Mouse (Mus musculus): ENCODE results near the gene Abo.

The Abo gene

DNA sequence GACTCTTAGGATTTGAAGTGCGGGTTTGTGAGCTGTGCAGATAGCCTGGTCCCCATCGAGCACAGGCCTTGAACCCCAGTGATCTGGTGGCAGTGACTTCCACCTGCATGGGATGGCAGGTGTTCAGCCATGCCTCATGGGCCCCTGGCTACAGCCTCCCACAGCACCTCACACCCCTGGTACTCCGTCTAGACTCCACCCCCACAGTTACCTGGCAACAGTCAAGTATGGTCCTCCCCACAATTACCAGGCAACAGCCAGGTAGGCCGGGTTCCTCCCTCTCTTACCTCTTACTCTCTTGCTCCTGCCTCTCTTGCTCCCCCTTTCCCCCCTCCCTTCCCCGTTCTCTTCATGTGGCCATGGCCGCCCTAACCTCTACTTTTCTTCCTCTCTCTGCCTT, 5.9 kb upstream of the Abo start:
- no peak for DNase-seq (ENCODE audit: low spot score in 2 of 2)

DNA sequence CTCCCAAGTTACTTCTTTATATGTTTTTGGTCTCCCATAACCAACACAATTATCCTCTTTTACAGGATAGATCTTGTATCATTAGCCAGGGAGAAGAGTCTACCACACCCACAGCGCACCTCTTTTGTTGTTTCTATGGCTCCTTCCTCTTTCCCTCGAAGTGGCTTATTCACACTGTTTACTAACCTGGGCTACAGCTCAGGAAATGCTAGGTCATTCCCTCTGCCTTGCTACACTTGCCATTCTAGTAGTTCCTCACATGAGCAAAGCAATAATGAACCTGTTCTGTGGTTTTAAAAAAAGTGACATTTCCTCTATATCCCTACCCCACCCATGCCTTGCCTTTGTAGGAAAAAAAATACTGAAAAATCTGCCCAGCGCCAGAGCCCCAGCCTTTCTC, 1.9 kb downstream of the Abo start:
- no peak for DNase-seq (ENCODE audit: low spot score in 2 of 2)

DNA sequence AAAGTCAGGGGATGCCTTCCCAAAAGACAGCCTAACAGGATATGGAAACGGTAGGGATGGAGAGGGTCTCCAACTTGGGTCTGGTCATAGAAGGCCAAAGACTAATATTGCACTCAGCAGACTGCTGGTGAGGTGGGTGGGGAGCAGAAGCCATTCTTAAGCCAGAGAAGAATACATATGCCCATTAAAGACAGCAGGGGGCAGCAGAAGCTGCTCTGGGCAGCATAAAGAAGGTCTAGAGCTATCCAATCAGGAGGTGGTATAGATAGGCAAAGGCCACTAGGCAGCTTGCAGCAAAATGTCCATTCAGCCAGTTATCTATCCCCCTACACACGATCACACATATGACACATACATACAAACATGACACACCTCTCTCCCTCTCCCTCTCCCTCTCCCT, 17.1 kb downstream of the Abo start:
- peak; percentile 4 to 17 for DNase-seq (ENCODE audit: low spot score in 2 of 2)

DNA sequence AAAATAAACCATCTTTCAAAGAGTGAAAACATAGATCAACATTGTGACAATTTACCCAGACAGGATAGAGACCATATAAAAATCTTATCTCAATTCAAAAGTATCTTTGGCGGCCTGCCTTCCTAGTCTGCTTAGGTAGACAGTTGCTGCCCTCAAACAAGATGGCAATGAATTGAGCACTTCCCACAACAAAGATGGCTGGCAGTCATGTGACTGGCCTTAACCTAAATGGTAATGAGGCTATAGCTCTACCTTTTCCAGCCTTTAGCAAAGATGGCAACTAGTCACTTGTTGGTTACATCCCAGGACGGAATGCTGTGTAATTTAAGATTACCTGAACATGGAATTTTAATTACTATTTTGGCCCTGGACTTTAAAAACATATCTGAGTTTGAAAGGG, 32.3 kb downstream of the Abo start:
- no peak for DNase-seq (ENCODE audit: low spot score in 2 of 2)

DNA sequence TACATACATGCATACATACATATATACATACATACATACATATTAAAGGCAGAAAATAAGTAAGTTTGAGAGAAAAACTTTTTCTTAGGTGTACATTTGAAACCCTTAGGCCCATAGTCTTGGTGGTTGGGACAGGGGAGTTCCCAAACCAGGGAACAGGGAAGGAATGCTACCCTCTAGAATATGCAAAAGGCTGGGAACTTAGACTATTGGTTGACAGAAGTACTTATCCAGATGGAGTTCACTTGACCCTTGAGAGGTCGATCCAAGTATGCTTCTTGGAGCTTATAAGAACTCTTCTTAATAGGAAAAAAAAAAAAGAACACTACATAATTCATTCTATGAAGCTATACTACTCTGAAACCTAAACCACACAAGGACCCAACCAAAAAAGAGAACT, 36.7 kb downstream of the Abo start:
- DNase-seq (ENCODE audit: low spot score in 2 of 2): no peak

DNA sequence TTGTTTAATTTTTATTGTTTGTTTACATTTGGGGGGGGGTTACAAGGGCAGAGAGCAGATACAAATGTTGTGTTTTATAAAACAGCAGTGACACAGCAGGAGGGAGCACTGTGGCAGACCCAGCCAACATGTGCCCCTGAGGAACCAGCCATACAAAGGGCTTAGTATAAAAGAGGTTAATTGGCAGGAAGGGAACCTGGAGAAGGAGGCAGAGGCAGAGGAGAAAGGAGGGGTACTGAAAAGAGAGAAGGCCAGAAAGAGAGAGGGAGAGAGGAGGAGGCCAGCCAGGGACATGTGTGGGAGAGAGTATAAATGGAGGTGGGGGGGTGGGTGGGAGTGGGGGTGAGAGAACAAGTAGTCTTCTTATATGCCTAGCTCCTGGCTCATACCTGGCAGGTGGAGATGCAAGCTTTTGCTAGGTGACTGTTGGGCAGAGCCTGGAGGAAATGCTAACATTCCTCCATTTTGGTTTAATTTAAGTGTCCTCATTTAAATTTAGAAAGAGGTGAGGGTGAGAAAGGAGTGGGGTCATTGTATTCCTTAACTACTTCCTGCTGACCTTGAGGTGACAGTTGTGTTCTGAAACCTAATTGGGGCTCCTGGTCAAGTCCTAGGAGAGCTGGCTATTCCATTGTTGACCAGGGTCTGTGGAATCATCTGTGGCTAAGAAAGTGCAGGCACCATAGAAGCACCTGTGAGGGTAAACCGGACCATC, 37.4 kb downstream of the Abo start:
- DNase-seq (ENCODE audit: low spot score in 2 of 2): no peak
